Mouse (Mus musculus) neural tube, embryonic 13.5 days (tissue): ENCODE data around the gene Fgfr2. TPM values are rescaled to one million over a fixed set of nuclear protein-coding genes. Genes with fewer than 3 reads are reported as not detected.
A peak's percentile ranks its signal among the peaks of the same experiment; 100 is the strongest.

Source experiments
- ATAC-seq: fragments of 200-750 bp; cut with Nextera tagmentation; 2 replicates; pipeline ENCODE4 v1.8.0; 2017; ENCODE audit warnings: low read depth, mild to moderate bottlenecking, moderate TSS enrichment, moderate library complexity
- H3K27ac ChIP-seq: fragments of 300-500 bp; sonication (generic); replicated peaks from 2 replicates; pipeline ENCODE4 v1.5.1; 2015; ENCODE audit warnings: moderate library complexity, mild to moderate bottlenecking, inconsistent platforms
- H3K27me3 ChIP-seq: fragments of 300-500 bp; sonication (generic); 2 replicates; pipeline ENCODE4 v1.6.1; 2015; ENCODE audit warnings: mild to moderate bottlenecking, inconsistent platforms
- H3K36me3 ChIP-seq: fragments of 300-500 bp; sonication (generic); 2 replicates; pipeline ENCODE4 v1.6.1; 2015; ENCODE audit warnings: mild to moderate bottlenecking, inconsistent platforms
- H3K4me1 ChIP-seq: fragments of 300-500 bp; sonication (generic); replicated peaks from 2 replicates; pipeline ENCODE4 v1.6.1; 2015; ENCODE audit warnings: inconsistent platforms
- H3K4me2 ChIP-seq: fragments of 300-500 bp; sonication (generic); 2 replicates; pipeline ENCODE4 v1.6.1; 2015; ENCODE audit warnings: inconsistent platforms, mild to moderate bottlenecking, moderate library complexity
- H3K4me3 ChIP-seq: fragments of 300-500 bp; sonication (generic); 2 replicates; pipeline ENCODE4 v1.5.1; 2015; ENCODE audit warnings: mild to moderate bottlenecking, inconsistent platforms
- H3K9ac ChIP-seq: fragments of 300-500 bp; sonication (generic); 2 replicates; pipeline ENCODE4 v1.6.1; 2015; ENCODE audit warnings: moderate library complexity, mild to moderate bottlenecking, inconsistent platforms
- H3K9me3 ChIP-seq: fragments of 300-500 bp; sonication (generic); 2 replicates; pipeline ENCODE4 v1.6.1; 2016; ENCODE audit warnings: inconsistent platforms
- WGBS: fragments of 180-500 bp; shearing (Covaris S2); methylation state at CpG from one replicate; pipeline ENCODE4 v1.1.7; 2015; 5-methylcytosine and 5-hydroxymethylcytosine counted together
- polyA plus RNA-seq: library from polyadenylated mRNA; unstranded; fragments of >200 nt; fragmentation: Nextera tagmentation; extraction: Ambion mirVana; gene quantifications from 2 replicates; pipeline ENCODE4 v1.2.1, GENCODE M21; 2015

The Fgfr2 gene
- polyA plus RNA-seq, 1 experiment from 2014 or later, result 22.9 TPM

DNA sequence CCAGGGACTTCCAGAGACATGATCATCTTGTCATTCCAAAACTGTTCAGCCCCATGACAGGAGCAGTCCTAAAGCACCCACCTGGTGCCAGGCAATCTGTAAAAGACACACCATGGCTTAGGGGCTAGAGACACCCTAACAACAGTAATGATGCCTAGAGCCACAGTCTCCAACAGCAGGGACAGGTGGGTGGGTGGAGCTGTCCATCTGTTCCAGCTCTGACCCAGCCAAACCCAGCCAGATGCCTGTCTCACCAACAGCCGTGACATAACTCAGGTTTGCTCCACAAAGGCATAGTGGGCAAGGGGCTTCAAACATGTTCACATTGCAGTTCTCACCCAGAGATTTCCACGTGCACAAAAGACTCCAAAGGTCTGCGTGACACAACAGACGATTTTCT is 841.4 kb downstream of the Fgfr2 start:
- H3K9ac ChIP-seq, result no peak overlapping the region
- WGBS, result 44% methylated on average over 4 of the region's 4 CpGs
- peaks cover 68% of the 10 kb centered on the region for H3K4me1 ChIP-seq
- ATAC-seq, result peak; percentile 41; the same call in 1 of the 2 replicates
- no peak overlapping the region for H3K4me3 ChIP-seq
- H3K27ac ChIP-seq, result peak overlapping the region; percentile 43
- H3K36me3 ChIP-seq, result no peaks in the 10 kb centered on the region
- no peaks in the 10 kb centered on the region for H3K9me3 ChIP-seq
- no peaks in the 10 kb centered on the region for H3K27me3 ChIP-seq
- no peak overlapping the region for H3K4me2 ChIP-seq

DNA sequence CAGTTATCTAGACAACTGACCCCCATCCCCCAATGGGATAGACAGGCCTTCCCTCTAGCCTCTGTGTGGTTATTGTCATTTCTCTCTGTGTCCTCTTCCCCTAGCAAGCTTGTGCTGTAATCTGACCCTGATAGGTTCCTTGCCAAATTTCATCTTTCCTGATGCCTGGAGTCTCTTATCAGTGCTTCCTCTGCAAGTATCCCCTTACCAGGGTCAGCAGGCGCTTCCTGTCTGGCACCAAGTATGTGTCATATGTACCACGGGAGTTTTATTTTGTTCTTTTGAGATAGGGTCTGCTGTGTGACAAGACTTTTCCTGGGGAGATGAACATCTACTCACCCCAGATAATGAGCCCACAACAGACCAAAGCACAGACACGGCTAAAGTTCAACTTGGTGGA is 844.5 kb downstream of the Fgfr2 start:
- Histone ChIP-seq H3K4me2 (no peak overlapping the region), H3K4me1 (peaks cover 53% of the 10 kb centered on the region), H3K9ac (no peak overlapping the region), H3K27me3 (no peaks in the 10 kb centered on the region), H3K27ac (no peak overlapping the region), H3K36me3 (no peaks in the 10 kb centered on the region; the same call in 1 of the 2 replicates), H3K4me3 (no peak overlapping the region), H3K9me3 (no peaks in the 10 kb centered on the region)
- WGBS, result 90% methylated on average over 3 of the region's 3 CpGs
- ATAC-seq, result no peak

DNA sequence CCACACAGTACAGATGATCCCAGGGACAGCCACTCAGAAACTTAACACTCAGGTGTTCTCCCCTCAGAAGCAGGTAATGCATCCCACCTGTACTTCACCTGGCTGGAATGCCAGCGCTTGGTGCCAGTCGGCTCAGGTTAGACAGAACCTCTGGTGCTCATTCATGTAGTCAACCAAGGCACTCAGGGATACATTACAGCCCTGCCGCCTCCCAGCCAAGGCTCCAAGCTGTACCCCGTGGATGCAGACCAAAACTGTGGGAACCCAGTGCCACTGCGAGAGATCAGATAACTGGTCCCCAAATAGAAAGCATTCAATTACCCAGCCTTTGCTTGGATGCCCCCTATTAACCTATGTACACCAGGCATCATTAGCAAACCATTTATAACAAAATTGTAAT is 846.9 kb downstream of the Fgfr2 start:
- H3K4me2 ChIP-seq, result no peak overlapping the region
- WGBS, result 76% methylated on average over 5 of the region's 5 CpGs
- no peaks in the 10 kb centered on the region for H3K9me3 ChIP-seq
- no peaks in the 10 kb centered on the region for H3K27me3 ChIP-seq
- H3K9ac ChIP-seq, result no peak overlapping the region
- peaks cover 29% of the 10 kb centered on the region for H3K4me1 ChIP-seq
- ATAC-seq, result no peak
- H3K27ac ChIP-seq, result no peak overlapping the region
- peaks cover 4% of the 10 kb centered on the region; the same call in 1 of the 2 replicates for H3K36me3 ChIP-seq
- no peak overlapping the region for H3K4me3 ChIP-seq

DNA sequence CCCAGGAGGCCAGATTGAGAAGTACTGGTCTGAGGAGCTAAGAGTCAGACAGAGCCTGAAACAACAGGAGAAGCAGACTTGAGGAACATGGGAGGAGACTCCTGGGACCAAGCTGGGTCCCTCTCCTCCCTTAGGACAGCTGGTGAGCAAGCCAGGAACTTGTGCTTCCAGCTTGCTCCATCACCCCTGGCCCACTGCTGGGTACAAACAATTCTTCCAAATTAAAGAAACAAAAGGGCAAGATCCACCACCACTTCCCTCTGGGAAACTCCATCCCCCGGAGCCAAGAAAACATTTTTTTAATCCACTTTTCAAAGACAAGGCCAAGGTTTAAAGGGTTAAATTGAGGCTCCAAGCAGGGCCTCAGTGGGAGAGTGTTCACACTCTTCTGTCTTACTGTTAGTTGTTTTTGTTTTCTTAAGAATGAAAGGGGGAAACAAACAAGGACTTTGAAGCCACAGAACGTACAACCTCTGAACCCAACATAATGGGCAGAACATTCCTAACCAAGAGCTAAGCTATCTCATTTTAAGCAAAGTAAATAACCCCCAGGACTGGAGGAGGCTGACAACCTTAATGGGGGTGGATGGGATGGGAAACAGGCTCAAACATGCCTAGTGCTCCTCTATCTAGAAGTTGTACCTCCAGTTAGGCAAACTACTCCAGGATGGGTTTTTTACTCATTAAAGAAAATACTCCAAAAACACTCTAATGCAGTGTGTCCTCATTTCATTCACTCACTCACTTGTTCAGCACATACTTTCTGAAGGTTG is 849.2 kb downstream of the Fgfr2 start:
- Histone ChIP-seq H3K4me2 (no peak overlapping the region), H3K9ac (no peak overlapping the region), H3K27me3 (no peaks in the 10 kb centered on the region), H3K9me3 (no peaks in the 10 kb centered on the region), H3K27ac (no peak overlapping the region), H3K4me3 (no peak overlapping the region), H3K4me1 (peaks cover 21% of the 10 kb centered on the region), H3K36me3 (peaks cover 22% of the 10 kb centered on the region)
- WGBS, result 60% methylated on average over 2 of the region's 2 CpGs
- no peak for ATAC-seq

DNA sequence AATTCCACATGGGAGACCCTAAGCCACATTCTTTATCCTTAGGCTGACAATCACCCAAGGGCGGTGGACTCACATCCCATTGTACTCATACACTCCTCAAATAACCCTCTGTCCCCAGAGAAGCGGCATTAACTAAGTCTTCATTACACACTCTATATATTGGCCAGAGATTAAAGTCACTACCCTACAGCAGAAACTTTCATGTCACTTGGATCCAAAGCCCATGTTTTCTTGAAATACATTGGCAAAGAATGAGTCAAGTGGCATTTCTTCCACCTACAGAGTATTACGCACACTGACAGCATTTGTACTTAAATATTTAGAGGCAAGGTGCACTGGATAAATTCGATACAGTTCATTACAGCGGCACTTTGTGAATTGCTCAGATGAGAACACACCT is 850.2 kb downstream of the Fgfr2 start:
- Histone ChIP-seq H3K4me1 (peaks cover 21% of the 10 kb centered on the region), H3K27me3 (no peaks in the 10 kb centered on the region), H3K36me3 (peaks cover 32% of the 10 kb centered on the region), H3K9me3 (no peaks in the 10 kb centered on the region), H3K4me2 (no peak overlapping the region), H3K9ac (no peak overlapping the region), H3K4me3 (no peak overlapping the region), H3K27ac (no peak overlapping the region)
- 97% methylated on average over 5 of the region's 5 CpGs for WGBS
- ATAC-seq, result no peak

DNA sequence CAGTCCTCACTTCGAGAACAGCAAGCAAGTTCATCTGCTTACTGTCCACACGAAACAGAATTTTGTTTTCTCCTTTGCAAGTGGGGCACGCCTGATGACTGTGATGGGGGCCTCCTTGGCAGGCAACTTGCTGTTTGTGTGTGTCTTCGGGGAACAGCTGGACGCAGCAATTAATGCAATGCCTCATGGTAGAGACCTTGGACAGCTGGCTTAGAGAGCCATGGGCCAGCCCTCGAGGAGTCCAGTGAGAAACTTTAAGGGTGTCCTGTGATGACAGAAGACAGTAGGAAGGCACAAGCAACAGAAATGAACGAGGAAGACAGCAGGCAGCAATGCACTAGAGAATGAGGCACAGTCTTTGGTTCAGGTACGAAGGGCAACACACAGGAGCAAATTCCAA is 852.8 kb downstream of the Fgfr2 start:
- Histone ChIP-seq H3K36me3 (peaks cover 48% of the 10 kb centered on the region), H3K9ac (no peak overlapping the region), H3K27me3 (no peaks in the 10 kb centered on the region), H3K4me3 (no peak overlapping the region), H3K27ac (no peak overlapping the region), H3K9me3 (no peaks in the 10 kb centered on the region), H3K4me2 (no peak overlapping the region), H3K4me1 (peaks cover 7% of the 10 kb centered on the region)
- WGBS, result 87% methylated on average over 8 of the region's 8 CpGs
- ATAC-seq, result no peak

DNA sequence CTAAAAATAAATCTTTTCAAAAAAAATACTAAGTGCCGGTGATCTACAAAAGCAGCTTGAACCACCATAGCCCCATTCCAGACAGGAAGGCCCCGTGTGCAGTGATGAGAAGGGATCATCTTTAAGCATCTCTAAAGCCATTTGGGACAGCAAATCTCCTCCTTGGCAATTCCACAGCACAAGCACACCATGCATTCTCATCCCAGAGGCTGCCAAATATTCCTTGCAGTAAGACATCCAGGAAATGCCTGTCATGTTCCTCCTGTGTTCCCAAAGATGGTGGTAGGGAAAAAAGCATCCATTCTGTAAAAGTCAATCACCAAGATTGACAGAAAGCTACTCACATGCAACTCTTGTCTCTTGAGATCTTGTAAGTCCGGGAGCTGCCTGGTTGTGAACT is 853.5 kb downstream of the Fgfr2 start:
- H3K27ac ChIP-seq, result no peak overlapping the region
- WGBS, result 93% methylated on average over 3 of the region's 3 CpGs
- H3K36me3 ChIP-seq, result peaks cover 48% of the 10 kb centered on the region
- H3K4me1 ChIP-seq, result peaks cover 10% of the 10 kb centered on the region
- no peak overlapping the region for H3K4me3 ChIP-seq
- ATAC-seq, result no peak
- no peak overlapping the region for H3K9ac ChIP-seq
- H3K27me3 ChIP-seq, result no peaks in the 10 kb centered on the region
- H3K9me3 ChIP-seq, result no peaks in the 10 kb centered on the region
- no peak overlapping the region for H3K4me2 ChIP-seq

DNA sequence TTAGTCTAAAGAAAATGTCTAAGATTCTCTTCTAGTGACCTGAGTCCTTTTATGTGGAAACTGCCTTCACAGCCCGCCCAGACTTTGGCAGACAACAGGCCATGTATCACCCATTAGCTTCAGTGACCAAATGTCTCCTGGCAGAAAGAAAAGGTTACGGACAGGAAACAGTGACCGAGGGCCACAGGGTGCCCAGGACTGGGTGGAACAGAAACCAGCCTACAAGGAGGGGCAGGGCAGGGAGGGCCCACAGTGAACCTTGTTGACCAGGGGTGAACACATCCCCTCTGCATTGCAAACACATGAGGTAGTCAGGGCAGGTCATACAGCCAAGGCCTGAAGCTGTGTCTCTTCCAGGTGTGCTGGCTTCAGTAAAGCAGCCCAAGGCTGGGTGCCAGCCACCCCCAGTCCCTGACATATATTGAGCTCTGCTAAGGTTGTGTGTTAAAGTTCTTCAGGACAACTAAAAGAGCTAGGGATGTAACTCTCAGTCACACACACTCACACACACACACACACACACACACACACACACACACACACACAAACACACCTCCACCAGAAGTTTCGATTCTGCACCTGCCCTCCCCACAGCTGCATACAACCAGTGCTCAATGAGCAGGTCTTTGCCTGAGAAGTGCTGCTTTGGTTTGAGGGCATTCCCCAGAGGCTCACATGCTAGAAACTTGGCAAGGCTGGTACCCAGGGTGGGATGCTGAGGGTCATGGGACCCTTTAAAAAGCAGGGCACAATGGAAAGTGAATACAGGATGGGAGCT is 855.2 kb downstream of the Fgfr2 start:
- peaks cover 48% of the 10 kb centered on the region for H3K36me3 ChIP-seq
- no peaks in the 10 kb centered on the region for H3K9me3 ChIP-seq
- H3K4me3 ChIP-seq, result no peak overlapping the region
- H3K27ac ChIP-seq, result no peak overlapping the region
- H3K27me3 ChIP-seq, result no peaks in the 10 kb centered on the region
- H3K9ac ChIP-seq, result no peak overlapping the region
- peaks cover 27% of the 10 kb centered on the region for H3K4me1 ChIP-seq
- no peak for ATAC-seq
- H3K4me2 ChIP-seq, result no peak overlapping the region
- 70% methylated on average over 4 of the region's 4 CpGs for WGBS

DNA sequence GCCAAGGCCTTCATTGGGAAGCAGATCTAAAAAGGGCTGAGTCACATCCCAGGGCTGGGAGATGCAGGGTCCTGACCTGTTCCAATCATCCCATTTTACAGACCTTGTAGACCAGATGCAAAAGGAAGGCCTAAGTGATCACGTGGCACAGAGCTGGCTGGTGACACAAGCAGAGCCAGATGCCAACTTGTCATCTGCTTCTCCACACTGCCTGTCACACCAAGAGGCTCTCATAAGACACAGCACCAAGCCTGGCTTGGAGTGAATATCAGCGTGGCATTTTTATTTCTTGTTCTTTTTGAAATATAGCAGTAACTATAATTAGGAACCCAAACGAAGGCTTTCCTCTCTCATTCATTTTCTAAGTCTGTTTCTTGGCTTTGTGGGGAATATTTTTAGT is 858.4 kb downstream of the Fgfr2 start:
- WGBS, result 63% methylated on average over 3 of the region's 3 CpGs
- Histone ChIP-seq H3K4me1 (peaks cover 43% of the 10 kb centered on the region), H3K36me3 (peaks cover 41% of the 10 kb centered on the region), H3K27me3 (no peaks in the 10 kb centered on the region), H3K27ac (peak overlapping the region; percentile 83), H3K4me2 (no peak overlapping the region), H3K4me3 (no peak overlapping the region), H3K9ac (no peak overlapping the region), H3K9me3 (no peaks in the 10 kb centered on the region)
- ATAC-seq, result no peak

DNA sequence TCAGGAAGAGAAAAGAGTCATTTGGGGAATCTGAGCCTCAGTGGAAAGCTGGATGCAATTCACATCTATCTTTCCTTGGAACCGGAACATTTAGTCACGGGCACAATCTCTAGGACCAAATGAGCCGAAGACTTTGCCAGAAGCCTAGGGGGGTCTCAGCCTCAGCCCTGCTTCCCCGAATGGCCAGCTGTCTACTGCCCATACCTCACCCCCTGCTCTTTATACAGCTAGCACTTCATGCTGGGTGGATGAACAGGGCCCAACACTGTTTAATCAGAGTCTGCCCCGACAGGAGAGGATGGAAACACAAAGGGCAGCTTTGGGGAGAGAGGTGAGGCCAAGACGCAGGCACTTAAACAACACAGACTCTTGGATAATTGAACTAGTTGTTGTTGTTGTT is 860.0 kb downstream of the Fgfr2 start:
- 17% methylated on average over 6 of the region's 6 CpGs for WGBS
- Histone ChIP-seq H3K9ac (no peak overlapping the region), H3K4me1 (peaks cover 59% of the 10 kb centered on the region), H3K4me3 (no peak overlapping the region), H3K9me3 (no peaks in the 10 kb centered on the region), H3K36me3 (peaks cover 25% of the 10 kb centered on the region), H3K27ac (peak overlapping the region; percentile 83), H3K4me2 (no peak overlapping the region), H3K27me3 (no peaks in the 10 kb centered on the region)
- ATAC-seq, result peak; percentile 63

DNA sequence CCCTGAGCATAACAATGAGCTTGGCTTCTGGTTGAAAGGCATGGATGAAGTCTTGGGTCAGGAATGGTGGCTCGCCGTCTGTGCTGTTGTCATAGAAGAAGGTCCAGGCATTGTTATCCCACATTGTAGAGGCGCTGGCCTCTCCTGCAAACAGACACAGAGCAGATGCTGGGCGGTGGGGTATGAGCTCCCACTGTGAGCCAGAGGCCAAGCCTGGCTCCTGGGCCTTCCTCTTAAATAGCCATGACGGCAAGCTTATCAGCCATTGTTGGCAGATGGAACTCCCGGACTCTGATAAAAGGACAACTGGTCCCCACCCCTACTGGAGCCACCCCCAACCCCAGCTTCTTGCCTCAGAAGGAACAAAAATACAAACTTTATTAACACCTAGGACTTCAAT is 860.5 kb downstream of the Fgfr2 start:
- 11% methylated on average over 6 of the region's 6 CpGs for WGBS
- H3K4me2 ChIP-seq, result no peak overlapping the region
- peaks cover 64% of the 10 kb centered on the region for H3K4me1 ChIP-seq

DNA sequence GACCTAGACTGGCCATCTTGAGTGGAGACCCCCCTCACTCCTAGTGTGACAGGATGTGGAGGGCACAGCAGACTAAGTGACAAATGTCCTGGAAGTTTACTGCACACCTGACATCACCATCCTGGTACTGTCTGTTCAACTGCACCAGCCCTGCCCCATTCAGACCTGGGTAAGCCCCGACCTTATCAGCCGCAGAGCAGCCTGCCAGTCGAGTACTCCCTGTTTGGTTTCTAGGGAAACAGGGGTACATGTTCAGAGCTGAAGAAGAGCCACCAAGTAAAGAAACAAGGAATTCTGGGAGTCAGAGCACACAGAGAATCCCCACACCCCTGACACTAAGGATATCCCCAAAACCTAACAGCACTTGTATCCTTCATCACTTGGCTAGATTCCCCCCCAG is 861.3 kb downstream of the Fgfr2 start:
- no peak overlapping the region for H3K4me3 ChIP-seq
- H3K4me2 ChIP-seq, result no peak overlapping the region
- no peaks in the 10 kb centered on the region for H3K27me3 ChIP-seq
- peak overlapping the region; percentile 83 for H3K27ac ChIP-seq
- H3K36me3 ChIP-seq, result peaks cover 22% of the 10 kb centered on the region
- WGBS, result 47% methylated on average over 3 of the region's 3 CpGs
- H3K9ac ChIP-seq, result no peak overlapping the region
- no peak for ATAC-seq
- no peaks in the 10 kb centered on the region for H3K9me3 ChIP-seq
- H3K4me1 ChIP-seq, result peaks cover 70% of the 10 kb centered on the region

More for the DNA sequence above, 860.5 kb downstream of the Fgfr2 start:
- Histone ChIP-seq H3K4me3 (no peak overlapping the region), H3K9me3 (no peaks in the 10 kb centered on the region), H3K36me3 (peaks cover 23% of the 10 kb centered on the region), H3K27ac (peak overlapping the region; percentile 83), H3K27me3 (no peaks in the 10 kb centered on the region), H3K9ac (no peak overlapping the region)
- ATAC-seq, result peak; percentile 45; the same call in 1 of the 2 replicates
